Mouse (Mus musculus): ENCODE data around the gene Nucb1.
"Not testable (repeated sequence)": the region's sequence is repeated elsewhere in the genome, so short reads cannot be mapped to it uniquely, and the experiment has no call there.

- TF ChIP-seq POLR2A (IDR thresholded peaks at IDR 0.05; ENCODE audit: borderline replicate concordance, low read depth, low read length); CTCF (IDR thresholded peaks at IDR 0.05; ENCODE audit: low read depth, low read length): not testable (repeated sequence)
Measured at GRCm38 (mm10) chr7:45484985-45485384, 25.2 kb downstream of the Nucb1 start.

All from bone marrow macrophage, adult 2 months (primary cell).